Mouse (Mus musculus): ENCODE data around the gene Ahnak.

GRCm38 (mm10) chr19:9032502-9033129 is 43.5 kb downstream of the Ahnak start:
- TF ChIP-seq MAFK (IDR thresholded peaks at IDR 0.05; ENCODE audit: insufficient read depth, low read depth, low read length) (no peak), ZC3H11A (IDR thresholded peaks at IDR 0.05; ENCODE audit: borderline replicate concordance, low read depth, low read length) (no peak), HCFC1 (IDR thresholded peaks at IDR 0.05; ENCODE audit: borderline replicate concordance, insufficient read depth, low read length) (no peak)

Measured in ES-E14 (cell line).